ENCODE assay signal across 14 mouse cellular contexts in genomic region chr2:147951233-147951632, GRCm38 (mm10).
"Had no signal": no experiment of that assay in that cellular context is flagged by ENCODE, and none has a peak within 500 bp of the region (broad histone marks: within the 10 kb centered on the region; RNA-seq: fewer than 3 reads in every experiment).

No protein-coding gene starts in this region.

- H3K9me3 ChIP-seq: kidney, embryonic 15.5 days; liver, embryonic 13.5 days; neural tube, embryonic 13.5 days had no signal

- H3K4me3 ChIP-seq: kidney, embryonic 15.5 days; left cerebral cortex, adult 2 months; liver, embryonic 13.5 days; neural tube, embryonic 13.5 days had no signal

- H3K27me3 ChIP-seq: kidney, embryonic 15.5 days; liver, embryonic 13.5 days; neural tube, embryonic 13.5 days had no signal

- H3K27ac ChIP-seq: kidney, embryonic 15.5 days; left cerebral cortex, adult 2 months; liver, embryonic 13.5 days; neural tube, embryonic 13.5 days had no signal

- H3K9ac ChIP-seq: kidney, embryonic 15.5 days; liver, embryonic 13.5 days; neural tube, embryonic 13.5 days had no signal

- H3K36me3 ChIP-seq: kidney, embryonic 15.5 days; liver, embryonic 13.5 days; neural tube, embryonic 13.5 days had no signal

- DNase-seq: kidney, adult 11 months; kidney, adult 8-10 months; kidney, postnatal 10 days; kidney, postnatal 36 days; layer of hippocampus, postnatal 36 days; liver, embryonic 13.5 days; lung, adult 2 months; lung, postnatal 14 days; lung, postnatal 4 days; thymus, adult 18-20 months; thymus, postnatal 36 days had no signal

- H3K4me1 ChIP-seq: kidney, embryonic 15.5 days; liver, embryonic 13.5 days; neural tube, embryonic 13.5 days had no signal

- H3K4me2 ChIP-seq: kidney, embryonic 15.5 days; liver, embryonic 13.5 days; neural tube, embryonic 13.5 days had no signal
